Mouse (Mus musculus): ENCODE measurements around the gene Erg28. TPM values are rescaled to one million over a fixed set of nuclear protein-coding genes. Genes with fewer than 3 reads are reported as not detected.

The Erg28 gene
- polyA plus RNA-seq, 1 experiment from 2014 or later: 105 TPM

- Histone ChIP-seq H3K27ac (ENCODE audit: low read depth, low read length) (no peak overlapping the region), H3K4me1 (ENCODE audit: control insufficient read depth, insufficient read depth, low read length) (peaks cover 5% of the 10 kb centered on the region), H3K36me3 (ENCODE audit: control insufficient read depth, insufficient read depth, low read length) (0 out of 2 replicates have a peak, but pooled peaks cover 2% of the 10 kb centered on the region), H3K4me2 (no peak overlapping the region), H3K4me3 (ENCODE audit: low read depth, low read length) (no peak overlapping the region), H3K9ac (ENCODE audit: low read length) (no peak overlapping the region), H3K27me3 (ENCODE audit: control insufficient read depth, insufficient read depth, low read length) (no peaks in the 10 kb centered on the region), H3K9me3 (ENCODE audit: control insufficient read depth, low read length) (no peaks in the 10 kb centered on the region)
- DNase-seq (ENCODE audit: low spot score, missing footprints): no peak
- ATAC-seq (ENCODE audit: low FRiP score): no peak
- WGBS: 95% methylated on average over 3 of the region's 3 CpGs
These were observed 4.5 kb upstream of the Erg28 start for GRCm38 (mm10) chr12:85828856-85829255.

DNA sequence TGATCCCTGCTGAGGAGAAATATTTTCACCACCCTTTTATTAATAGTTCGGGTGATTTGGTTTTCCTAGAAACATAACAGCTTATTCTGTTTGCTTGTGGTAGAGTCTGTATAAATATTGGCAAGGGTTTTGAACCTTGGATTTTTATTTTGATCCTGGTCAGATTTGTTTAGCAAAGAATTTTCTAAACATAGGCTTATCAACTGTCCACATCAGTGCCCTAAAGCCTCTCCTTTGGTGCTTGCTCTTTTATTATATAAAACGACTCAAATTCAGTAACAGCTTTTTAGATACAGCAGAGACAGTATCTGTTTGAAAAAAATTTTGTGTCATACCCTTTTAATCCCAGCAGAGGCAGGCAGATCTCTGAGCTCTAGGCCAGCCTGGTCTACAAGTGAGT lies 1.5 kb upstream of the Erg28 start:
- Histone ChIP-seq H3K36me3 (ENCODE audit: control insufficient read depth, insufficient read depth, low read length) (0 out of 2 replicates have a peak, but pooled peaks cover 2% of the 10 kb centered on the region), H3K4me3 (ENCODE audit: low read depth, low read length) (no peak overlapping the region), H3K4me2 (peak overlapping the region; percentile 74; the same call in 1 of the 2 replicates)

GRCm38 (mm10) chr12:85825361-85825760 lies 1.0 kb upstream of the Erg28 start:
- DNase-seq (ENCODE audit: low spot score, missing footprints) (no peak), ATAC-seq (ENCODE audit: low FRiP score) (no peak)
- no peaks in the 10 kb centered on the region for H3K27me3 ChIP-seq (ENCODE audit: control insufficient read depth, insufficient read depth, low read length)
- no peaks in the 10 kb centered on the region for H3K36me3 ChIP-seq (ENCODE audit: control insufficient read depth, insufficient read depth, low read length)
- H3K4me1 ChIP-seq (ENCODE audit: control insufficient read depth, insufficient read depth, low read length): peaks cover 12% of the 10 kb centered on the region
- H3K4me3 ChIP-seq (ENCODE audit: low read depth, low read length): peak overlapping the region; percentile 60
- H3K27ac ChIP-seq (ENCODE audit: low read depth, low read length): peak overlapping the region; percentile 90; the same call in 1 of the 2 replicates
- WGBS: 12% methylated on average over 8 of the region's 8 CpGs
- H3K4me2 ChIP-seq: peak overlapping the region; percentile 74
- peak overlapping the region; percentile 68 for H3K9ac ChIP-seq (ENCODE audit: low read length)
- H3K9me3 ChIP-seq (ENCODE audit: control insufficient read depth, low read length): no peaks in the 10 kb centered on the region

More for the DNA sequence above, 1.5 kb upstream of the Erg28 start:
- no peaks in the 10 kb centered on the region for H3K9me3 ChIP-seq (ENCODE audit: control insufficient read depth, low read length)
- no peak overlapping the region for H3K9ac ChIP-seq (ENCODE audit: low read length)
- 75% methylated on average over 2 of the region's 2 CpGs for WGBS
- H3K27ac ChIP-seq (ENCODE audit: low read depth, low read length): no peak overlapping the region
- no peaks in the 10 kb centered on the region for H3K27me3 ChIP-seq (ENCODE audit: control insufficient read depth, insufficient read depth, low read length)
- ATAC-seq (ENCODE audit: low FRiP score) (no peak), DNase-seq (ENCODE audit: low spot score, missing footprints) (no peak)
- peaks cover 12% of the 10 kb centered on the region for H3K4me1 ChIP-seq (ENCODE audit: control insufficient read depth, insufficient read depth, low read length)

GRCm38 (mm10) chr12:85822051-85822450 lies 2.3 kb downstream of the Erg28 start:
- 0 out of 2 replicates have a peak, but pooled peaks cover 4% of the 10 kb centered on the region for H3K36me3 ChIP-seq (ENCODE audit: control insufficient read depth, insufficient read depth, low read length)

DNA sequence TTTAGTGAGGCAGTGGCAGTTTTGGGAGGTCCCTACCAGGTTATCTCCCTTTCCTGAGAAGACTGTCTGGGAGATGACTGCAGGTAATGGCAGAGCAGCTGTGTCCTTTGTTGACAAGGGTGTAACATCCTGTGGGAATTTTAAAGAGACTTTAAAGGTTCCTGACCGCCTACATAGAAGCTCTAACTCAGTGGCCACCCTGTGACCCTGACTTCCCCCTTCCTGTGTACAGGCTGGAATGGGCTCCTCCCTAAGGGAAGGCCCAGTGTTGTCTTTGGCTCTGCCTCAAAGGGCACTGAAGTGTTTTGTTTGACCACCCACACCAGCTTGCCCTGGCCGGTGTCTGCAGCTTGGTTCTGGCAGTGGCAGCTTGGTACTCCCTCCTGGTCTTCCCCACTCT lies 10.8 kb downstream of the Erg28 start:
- Histone ChIP-seq H3K4me2 (no peak overlapping the region), H3K4me1 (ENCODE audit: control insufficient read depth, insufficient read depth, low read length) (no peaks in the 10 kb centered on the region), H3K4me3 (ENCODE audit: low read depth, low read length) (no peak overlapping the region), H3K9me3 (ENCODE audit: control insufficient read depth, low read length) (no peaks in the 10 kb centered on the region), H3K27ac (ENCODE audit: low read depth, low read length) (no peak overlapping the region), H3K36me3 (ENCODE audit: control insufficient read depth, insufficient read depth, low read length) (0 out of 2 replicates have a peak, but pooled peaks cover 10% of the 10 kb centered on the region), H3K9ac (ENCODE audit: low read length) (no peak overlapping the region), H3K27me3 (ENCODE audit: control insufficient read depth, insufficient read depth, low read length) (no peaks in the 10 kb centered on the region)
- no peak for ATAC-seq (ENCODE audit: low FRiP score)
- DNase-seq (ENCODE audit: low spot score, missing footprints): no peak
- WGBS: 69% methylated on average over 2 of the region's 2 CpGs

More at GRCm38 (mm10) chr12:85822051-85822450, 2.3 kb downstream of the Erg28 start:
- no peaks in the 10 kb centered on the region for H3K27me3 ChIP-seq (ENCODE audit: control insufficient read depth, insufficient read depth, low read length)
- H3K9me3 ChIP-seq (ENCODE audit: control insufficient read depth, low read length): no peaks in the 10 kb centered on the region
- H3K9ac ChIP-seq (ENCODE audit: low read length): no peak overlapping the region
- H3K4me2 ChIP-seq: no peak overlapping the region
- DNase-seq (ENCODE audit: low spot score, missing footprints) (no peak), ATAC-seq (ENCODE audit: low FRiP score) (no peak)
- no peak overlapping the region for H3K27ac ChIP-seq (ENCODE audit: low read depth, low read length)
- H3K4me1 ChIP-seq (ENCODE audit: control insufficient read depth, insufficient read depth, low read length): peaks cover 12% of the 10 kb centered on the region
- WGBS: 79% methylated on average over 9 of the region's 9 CpGs
- H3K4me3 ChIP-seq (ENCODE audit: low read depth, low read length): no peak overlapping the region

- Histone ChIP-seq H3K27me3 (ENCODE audit: control insufficient read depth, insufficient read depth, low read length) (no peaks in the 10 kb centered on the region), H3K4me1 (ENCODE audit: control insufficient read depth, insufficient read depth, low read length) (no peaks in the 10 kb centered on the region), H3K9me3 (ENCODE audit: control insufficient read depth, low read length) (no peaks in the 10 kb centered on the region), H3K4me3 (ENCODE audit: low read depth, low read length) (no peak overlapping the region), H3K9ac (ENCODE audit: low read length) (no peak overlapping the region), H3K27ac (ENCODE audit: low read depth, low read length) (no peak overlapping the region), H3K4me2 (no peak overlapping the region), H3K36me3 (ENCODE audit: control insufficient read depth, insufficient read depth, low read length) (0 out of 2 replicates have a peak, but pooled peaks cover 6% of the 10 kb centered on the region)
- DNase-seq (ENCODE audit: low spot score, missing footprints) (no peak), ATAC-seq (ENCODE audit: low FRiP score) (no peak)
- 96% methylated on average over 4 of the region's 4 CpGs for WGBS
These were observed 12.7 kb downstream of the Erg28 start for GRCm38 (mm10) chr12:85811676-85812075.

GRCm38 (mm10) chr12:85810959-85811358 lies 13.4 kb downstream of the Erg28 start:
- no peak for DNase-seq (ENCODE audit: low spot score, missing footprints)
- no peak overlapping the region for H3K9ac ChIP-seq (ENCODE audit: low read length)
- no peak overlapping the region for H3K4me2 ChIP-seq
- no peak for ATAC-seq (ENCODE audit: low FRiP score)
- no peaks in the 10 kb centered on the region for H3K4me1 ChIP-seq (ENCODE audit: control insufficient read depth, insufficient read depth, low read length)
- H3K4me3 ChIP-seq (ENCODE audit: low read depth, low read length): no peak overlapping the region
- no peaks in the 10 kb centered on the region for H3K9me3 ChIP-seq (ENCODE audit: control insufficient read depth, low read length)
- no peaks in the 10 kb centered on the region for H3K27me3 ChIP-seq (ENCODE audit: control insufficient read depth, insufficient read depth, low read length)
- no peak overlapping the region for H3K27ac ChIP-seq (ENCODE audit: low read depth, low read length)
- H3K36me3 ChIP-seq (ENCODE audit: control insufficient read depth, insufficient read depth, low read length): 0 out of 2 replicates have a peak, but pooled peaks cover 6% of the 10 kb centered on the region

- no peaks in the 10 kb centered on the region for H3K4me1 ChIP-seq (ENCODE audit: control insufficient read depth, insufficient read depth, low read length)
- H3K27ac ChIP-seq (ENCODE audit: low read depth, low read length): no peak overlapping the region
- no peak overlapping the region for H3K4me3 ChIP-seq (ENCODE audit: low read depth, low read length)
- no peak overlapping the region for H3K9ac ChIP-seq (ENCODE audit: low read length)
- no peaks in the 10 kb centered on the region for H3K27me3 ChIP-seq (ENCODE audit: control insufficient read depth, insufficient read depth, low read length)
- H3K4me2 ChIP-seq: no peak overlapping the region
- 0 out of 2 replicates have a peak, but pooled peaks cover 6% of the 10 kb centered on the region for H3K36me3 ChIP-seq (ENCODE audit: control insufficient read depth, insufficient read depth, low read length)
- DNase-seq (ENCODE audit: low spot score, missing footprints) (no peak), ATAC-seq (ENCODE audit: low FRiP score) (no peak)
- no peaks in the 10 kb centered on the region for H3K9me3 ChIP-seq (ENCODE audit: control insufficient read depth, low read length)
- WGBS: 76% methylated on average over 6 of the region's 6 CpGs
These were observed 14.6 kb downstream of the Erg28 start for GRCm38 (mm10) chr12:85809726-85810125.

- H3K27ac ChIP-seq (ENCODE audit: low read depth, low read length): no peak overlapping the region
- DNase-seq (ENCODE audit: low spot score, missing footprints) (peak; percentile 23), ATAC-seq (ENCODE audit: low FRiP score) (no peak)
- no peaks in the 10 kb centered on the region for H3K4me1 ChIP-seq (ENCODE audit: control insufficient read depth, insufficient read depth, low read length)
- 75% methylated on average over 9 of the region's 9 CpGs for WGBS
- no peak overlapping the region for H3K4me3 ChIP-seq (ENCODE audit: low read depth, low read length)
- no peaks in the 10 kb centered on the region for H3K36me3 ChIP-seq (ENCODE audit: control insufficient read depth, insufficient read depth, low read length)
- H3K27me3 ChIP-seq (ENCODE audit: control insufficient read depth, insufficient read depth, low read length): no peaks in the 10 kb centered on the region
- no peak overlapping the region for H3K9ac ChIP-seq (ENCODE audit: low read length)
- H3K9me3 ChIP-seq (ENCODE audit: control insufficient read depth, low read length): no peaks in the 10 kb centered on the region
- H3K4me2 ChIP-seq: no peak overlapping the region
These were observed 24.3 kb downstream of the Erg28 start for GRCm38 (mm10) chr12:85800031-85800430.

Measured in midbrain, embryonic 11.5 days (tissue).